Mouse (Mus musculus) brain, embryonic 14.5 days (tissue): ENCODE results near the gene Urah.

Experiments
- CTCF ChIP-seq: fragments of 200-500 bp; IDR thresholded peaks from 2 replicates; pipeline ENCODE4 v1.5.1; 2012; ENCODE audit warnings: inconsistent platforms, mild to moderate bottlenecking, moderate library complexity, borderline replicate concordance; ENCODE audit not compliant: insufficient read depth, insufficient read length; ENCODE audit errors: extremely low read depth
- POLR2A ChIP-seq: fragments of 200-500 bp; IDR thresholded peaks from 2 replicates; pipeline ENCODE4 v1.6.1; 2012; ENCODE audit warnings: mild to moderate bottlenecking, inconsistent platforms, borderline replicate concordance; ENCODE audit not compliant: poor library complexity, insufficient read depth, insufficient read length, severe bottlenecking; ENCODE audit errors: extremely low read depth

- TF ChIP-seq CTCF: no peak
- 0 out of 2 replicates have a peak, but pooled peaks have one; percentile 9 for TF ChIP-seq POLR2A
These were observed 47.1 kb downstream of the Urah start, which contains the start of the genes Psmd13 and Sirt3 for GRCm38 (mm10) chr7:140881696-140882468.
